Mouse (Mus musculus): ENCODE data around the gene Gm20388. TPM values are rescaled to one million over a fixed set of nuclear protein-coding genes. Genes with fewer than 3 reads are reported as not detected.
"Not testable (repeated sequence)": the region's sequence is repeated elsewhere in the genome, so short reads cannot be mapped to it uniquely, and the experiment has no call there.

Gm20388 gene
- polyA plus RNA-seq, 1 experiment from 2014 or later = 1.4 TPM

DNA sequence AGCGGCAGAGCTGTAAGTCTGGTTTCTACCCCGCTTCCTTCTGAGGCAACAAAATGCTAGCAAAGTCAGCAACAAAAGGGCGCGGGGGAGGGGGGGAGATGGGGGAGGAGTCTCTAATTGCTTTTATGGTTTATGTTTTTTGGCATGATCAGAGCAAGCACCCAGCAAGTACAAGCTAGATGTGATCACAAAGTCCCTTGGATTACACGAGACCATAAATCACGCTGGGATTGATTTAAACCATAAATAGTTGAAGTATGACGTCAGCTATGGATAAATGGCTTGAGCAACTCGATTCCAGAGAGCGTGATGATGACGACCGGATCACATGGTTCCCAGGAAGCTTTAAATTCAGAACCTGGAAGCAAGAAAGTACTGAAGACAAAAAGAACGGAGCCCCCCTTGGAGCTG lies 3720.2 kb downstream of the Gm20388 start:
- no peak overlapping the region for H3K4me2 ChIP-seq (ENCODE audit: low read depth, low read length)
- no peaks in the 10 kb centered on the region for H3K9me3 ChIP-seq (replicated peaks; ENCODE audit: control insufficient read depth, low read length)
- no peak overlapping the region for H3K27ac ChIP-seq (ENCODE audit: low read length)
- no peak for ATAC-seq (ENCODE audit: low read depth)
- no peaks in the 10 kb centered on the region for H3K36me3 ChIP-seq (ENCODE audit: control insufficient read depth, insufficient read depth)
- H3K9ac ChIP-seq (ENCODE audit: low read depth, low read length) = no peak overlapping the region
- 21% methylated on average over 12 of the region's 12 CpGs for WGBS (ENCODE audit: insufficient replicate concordance)
- peaks cover 2% of the 10 kb centered on the region; the same call in 1 of the 2 replicates for H3K4me1 ChIP-seq (ENCODE audit: control insufficient read depth, low read depth, low read length)
- H3K4me3 ChIP-seq (ENCODE audit: low read depth, low read length) = no peak overlapping the region
- H3K27me3 ChIP-seq (ENCODE audit: control insufficient read depth, insufficient read depth, low read depth, low read length) = peaks cover 24% of the 10 kb centered on the region

GRCm38 (mm10) chr8:123631746-123632145 lies 3721.1 kb downstream of the Gm20388 start:
- not testable (repeated sequence) for H3K4me1 ChIP-seq (ENCODE audit: control insufficient read depth, low read depth, low read length); H3K9me3 ChIP-seq (replicated peaks; ENCODE audit: control insufficient read depth, low read length); H3K36me3 ChIP-seq (ENCODE audit: control insufficient read depth, insufficient read depth); H3K4me2 ChIP-seq (ENCODE audit: low read depth, low read length); H3K4me3 ChIP-seq (ENCODE audit: low read depth, low read length); H3K9ac ChIP-seq (ENCODE audit: low read depth, low read length); ATAC-seq (ENCODE audit: low read depth); H3K27ac ChIP-seq (ENCODE audit: low read length)
- WGBS (ENCODE audit: insufficient replicate concordance) = 55% methylated on average over 3 of the region's 3 CpGs
- H3K27me3 ChIP-seq (ENCODE audit: control insufficient read depth, insufficient read depth, low read depth, low read length) = peaks cover 23% of the 10 kb centered on the region

- H3K4me1 ChIP-seq (ENCODE audit: control insufficient read depth, low read depth, low read length) = peaks cover 2% of the 10 kb centered on the region; the same call in 1 of the 2 replicates
- H3K4me2 ChIP-seq (ENCODE audit: low read depth, low read length) = no peak overlapping the region
- no peak overlapping the region for H3K27ac ChIP-seq (ENCODE audit: low read length)
- no peak overlapping the region for H3K4me3 ChIP-seq (ENCODE audit: low read depth, low read length)
- H3K36me3 ChIP-seq (ENCODE audit: control insufficient read depth, insufficient read depth) = no peaks in the 10 kb centered on the region
- no peak for ATAC-seq (ENCODE audit: low read depth)
- no peaks in the 10 kb centered on the region for H3K9me3 ChIP-seq (replicated peaks; ENCODE audit: control insufficient read depth, low read length)
- WGBS (ENCODE audit: insufficient replicate concordance) = 29% methylated on average over 4 of the region's 4 CpGs
- H3K9ac ChIP-seq (ENCODE audit: low read depth, low read length) = no peak overlapping the region
- H3K27me3 ChIP-seq (ENCODE audit: control insufficient read depth, insufficient read depth, low read depth, low read length) = peaks cover 23% of the 10 kb centered on the region
Observed at GRCm38 (mm10) chr8:123632257-123632656, 3721.6 kb downstream of the Gm20388 start.

DNA sequence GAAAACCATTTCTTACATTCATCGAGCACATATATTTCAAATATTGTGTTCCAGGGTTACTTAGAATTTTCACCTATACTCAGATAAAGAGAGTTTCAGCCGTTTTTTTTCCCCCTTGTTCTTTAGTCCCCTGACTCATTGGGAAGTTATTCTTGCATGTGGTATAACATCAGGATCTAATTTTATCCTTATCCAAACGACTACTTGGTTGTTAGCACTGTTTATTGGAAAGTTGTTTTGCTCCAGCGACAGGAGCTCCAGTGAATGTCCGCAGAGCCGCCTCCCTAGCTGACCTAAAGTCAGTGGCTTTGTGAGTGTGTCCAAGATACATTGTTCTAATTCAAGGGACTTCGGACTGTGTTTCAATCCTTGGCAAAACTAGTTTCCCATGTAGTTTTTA lies 3723.2 kb downstream of the Gm20388 start:
- peaks cover under 1% of the 10 kb centered on the region; the same call in 1 of the 2 replicates for H3K4me1 ChIP-seq (ENCODE audit: control insufficient read depth, low read depth, low read length)
- no peak overlapping the region for H3K4me3 ChIP-seq (ENCODE audit: low read depth, low read length)
- no peak overlapping the region for H3K27ac ChIP-seq (ENCODE audit: low read length)
- H3K9ac ChIP-seq (ENCODE audit: low read depth, low read length) = no peak overlapping the region
- H3K9me3 ChIP-seq (replicated peaks; ENCODE audit: control insufficient read depth, low read length) = no peaks in the 10 kb centered on the region
- peaks cover 9% of the 10 kb centered on the region for H3K27me3 ChIP-seq (ENCODE audit: control insufficient read depth, insufficient read depth, low read depth, low read length)
- ATAC-seq (ENCODE audit: low read depth) = no peak
- no peaks in the 10 kb centered on the region for H3K36me3 ChIP-seq (ENCODE audit: control insufficient read depth, insufficient read depth)
- 46% methylated on average over 7 of the region's 7 CpGs for WGBS (ENCODE audit: insufficient replicate concordance)
- H3K4me2 ChIP-seq (ENCODE audit: low read depth, low read length) = no peak overlapping the region

DNA sequence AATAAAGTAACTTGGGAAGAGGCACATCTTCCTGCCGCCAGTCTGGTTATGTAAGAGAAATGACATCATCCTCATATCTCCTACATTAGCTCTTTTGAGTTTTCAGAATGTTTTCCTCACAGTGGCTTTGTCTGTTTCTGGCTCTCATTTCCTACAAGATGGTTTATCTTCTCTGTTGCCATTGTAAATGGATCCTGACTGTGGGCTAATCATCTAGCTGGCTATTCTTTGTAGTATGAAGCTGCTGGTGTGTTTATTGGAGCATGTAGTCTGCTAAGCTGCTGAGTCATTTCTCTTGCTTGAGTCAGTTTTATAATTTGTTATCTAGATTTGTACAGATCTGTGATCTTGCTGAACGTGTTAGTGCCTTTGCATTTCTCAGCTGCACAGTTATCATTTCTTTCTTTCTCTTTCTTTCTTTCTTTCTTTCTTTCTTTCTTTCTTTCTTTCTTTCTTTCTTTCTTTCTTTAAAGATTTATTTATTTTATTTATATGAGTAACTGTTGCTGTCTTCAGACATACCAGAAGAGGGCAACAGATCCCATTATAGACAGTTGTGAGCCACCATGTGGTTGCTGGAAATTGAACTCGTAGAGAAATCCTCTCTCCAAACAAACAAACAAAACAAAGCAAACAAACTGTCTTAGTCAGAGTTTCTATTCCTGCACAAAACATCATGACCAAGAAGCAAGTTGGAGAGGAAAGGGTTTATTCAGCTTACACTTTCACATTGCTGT lies 3723.9 kb downstream of the Gm20388 start:
- H3K9me3 ChIP-seq (replicated peaks; ENCODE audit: control insufficient read depth, low read length) = no peaks in the 10 kb centered on the region

GRCm38 (mm10) chr8:123635671-123636070 lies 3725.0 kb downstream of the Gm20388 start:
- no peak overlapping the region for H3K27ac ChIP-seq (ENCODE audit: low read length)
- 74% methylated on average over 11 of the region's 11 CpGs for WGBS (ENCODE audit: insufficient replicate concordance)
- H3K9ac ChIP-seq (ENCODE audit: low read depth, low read length) = no peak overlapping the region
- H3K4me1 ChIP-seq (ENCODE audit: control insufficient read depth, low read depth, low read length) = no peaks in the 10 kb centered on the region; the same call in 1 of the 2 replicates
- H3K36me3 ChIP-seq (ENCODE audit: control insufficient read depth, insufficient read depth) = no peaks in the 10 kb centered on the region
- no peak overlapping the region for H3K4me3 ChIP-seq (ENCODE audit: low read depth, low read length)
- ATAC-seq (ENCODE audit: low read depth) = no peak
- H3K4me2 ChIP-seq (ENCODE audit: low read depth, low read length) = no peak overlapping the region
- no peaks in the 10 kb centered on the region for H3K9me3 ChIP-seq (replicated peaks; ENCODE audit: control insufficient read depth, low read length)
- no peaks in the 10 kb centered on the region; the same call in 1 of the 2 replicates for H3K27me3 ChIP-seq (ENCODE audit: control insufficient read depth, insufficient read depth, low read depth, low read length)

More for the DNA sequence above, 3723.9 kb downstream of the Gm20388 start:
- Histone ChIP-seq H3K27me3 (ENCODE audit: control insufficient read depth, insufficient read depth, low read depth, low read length) (peaks cover 1% of the 10 kb centered on the region), H3K4me2 (ENCODE audit: low read depth, low read length) (no peak overlapping the region), H3K27ac (ENCODE audit: low read length) (no peak overlapping the region), H3K36me3 (ENCODE audit: control insufficient read depth, insufficient read depth) (no peaks in the 10 kb centered on the region), H3K4me1 (ENCODE audit: control insufficient read depth, low read depth, low read length) (no peaks in the 10 kb centered on the region; the same call in 1 of the 2 replicates), H3K4me3 (ENCODE audit: low read depth, low read length) (no peak overlapping the region), H3K9ac (ENCODE audit: low read depth, low read length) (no peak overlapping the region)
- WGBS (ENCODE audit: insufficient replicate concordance) = 11% methylated on average over 3 of the region's 3 CpGs
- no peak for ATAC-seq (ENCODE audit: low read depth)

DNA sequence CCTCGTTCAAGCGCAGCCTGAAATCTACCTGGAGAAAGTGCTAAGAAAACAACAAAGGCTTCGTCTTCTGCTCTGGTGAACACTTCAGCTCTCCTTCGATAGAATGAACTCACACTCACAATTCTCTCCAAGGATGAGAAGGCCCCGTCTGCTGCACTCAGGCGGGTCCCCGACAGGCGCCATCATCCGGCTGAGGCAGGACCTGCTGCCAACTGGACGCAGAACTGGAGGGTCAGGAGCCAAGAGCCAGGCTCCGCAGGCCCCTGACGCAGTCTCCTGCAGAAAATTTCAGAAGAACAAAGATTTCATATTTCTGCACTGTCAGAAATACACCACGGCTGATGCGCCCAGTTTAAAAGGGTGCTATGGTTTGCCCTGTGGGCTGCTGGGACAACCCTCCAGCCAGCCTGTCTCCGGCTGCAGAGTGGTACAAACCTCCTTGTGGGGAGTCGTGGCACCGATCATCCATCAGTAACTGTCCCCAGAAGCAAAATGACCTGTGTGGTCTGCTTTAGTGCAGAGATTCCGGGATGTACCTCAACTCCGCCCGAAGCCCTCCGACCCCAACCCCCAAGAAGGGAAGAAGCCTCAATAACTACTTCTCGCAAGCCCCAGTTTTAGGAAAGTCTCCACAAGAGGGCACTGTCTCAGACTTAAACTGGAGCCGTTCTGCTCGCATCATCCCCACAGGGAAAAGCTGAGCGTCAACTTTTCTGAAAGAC lies 3732.8 kb downstream of the Gm20388 start:
- Histone ChIP-seq H3K9me3 (replicated peaks; ENCODE audit: control insufficient read depth, low read length) (no peaks in the 10 kb centered on the region), H3K36me3 (ENCODE audit: control insufficient read depth, insufficient read depth) (no peaks in the 10 kb centered on the region), H3K4me3 (ENCODE audit: low read depth, low read length) (no peak overlapping the region), H3K4me2 (ENCODE audit: low read depth, low read length) (peak overlapping the region; percentile 4; the same call in 1 of the 2 replicates), H3K27me3 (ENCODE audit: control insufficient read depth, insufficient read depth, low read depth, low read length) (peaks cover 4% of the 10 kb centered on the region), H3K4me1 (ENCODE audit: control insufficient read depth, low read depth, low read length) (no peaks in the 10 kb centered on the region), H3K9ac (ENCODE audit: low read depth, low read length) (no peak overlapping the region), H3K27ac (ENCODE audit: low read length) (no peak overlapping the region)
- 21% methylated on average over 25 of the region's 25 CpGs for WGBS (ENCODE audit: insufficient replicate concordance)
- ATAC-seq (ENCODE audit: low read depth) = no peak

DNA sequence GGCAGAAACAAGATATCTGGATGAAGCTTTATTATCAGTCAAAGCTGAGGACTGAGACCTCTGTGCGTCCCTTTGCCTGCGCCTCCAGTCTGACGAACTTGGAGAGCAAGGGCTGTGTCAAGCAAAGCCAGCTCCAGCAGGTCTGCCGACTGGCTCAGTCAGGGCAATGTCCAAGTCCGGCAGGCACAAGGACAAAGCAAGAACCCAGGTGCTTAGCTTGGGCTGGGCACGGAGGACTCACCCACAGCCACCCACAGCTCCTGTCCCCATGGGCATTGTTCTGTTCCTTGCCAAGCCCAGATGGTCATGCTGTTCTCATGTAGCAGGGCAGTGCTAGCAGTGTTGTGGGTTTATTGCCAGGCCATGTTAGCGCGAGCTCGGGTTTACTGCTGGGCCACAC lies 3734.6 kb downstream of the Gm20388 start:
- no peak overlapping the region for H3K27ac ChIP-seq (ENCODE audit: low read length)
- WGBS (ENCODE audit: insufficient replicate concordance) = 50% methylated on average over 9 of the region's 9 CpGs

More for the DNA sequence above, 3734.6 kb downstream of the Gm20388 start:
- Histone ChIP-seq H3K36me3 (ENCODE audit: control insufficient read depth, insufficient read depth) (no peaks in the 10 kb centered on the region), H3K4me1 (ENCODE audit: control insufficient read depth, low read depth, low read length) (no peaks in the 10 kb centered on the region), H3K9ac (ENCODE audit: low read depth, low read length) (no peak overlapping the region), H3K4me3 (ENCODE audit: low read depth, low read length) (no peak overlapping the region), H3K27me3 (ENCODE audit: control insufficient read depth, insufficient read depth, low read depth, low read length) (peaks cover 4% of the 10 kb centered on the region), H3K9me3 (replicated peaks; ENCODE audit: control insufficient read depth, low read length) (no peaks in the 10 kb centered on the region), H3K4me2 (ENCODE audit: low read depth, low read length) (no peak overlapping the region)
- ATAC-seq (ENCODE audit: low read depth) = no peak

All from liver, embryonic 16.5 days (tissue).